9 mouse cellular contexts compared by ENCODE assay signal in genomic region chr19:53424629-53425028, GRCm38 (mm10). TPM values are rescaled to one million over a fixed set of nuclear protein-coding genes. Genes with fewer than 3 reads are reported as not detected.
A peak's percentile ranks its signal among the peaks of the same experiment; 100 is the strongest.
DNase-seq lines count a peak whose midpoint lies in the region; ATAC-seq and TF ChIP-seq lines count a peak whose summit lies in the region.
"Had no signal": no experiment of that assay in that cellular context is flagged by ENCODE, and none has a peak within 500 bp of the region (broad histone marks: within the 10 kb centered on the region; RNA-seq: fewer than 3 reads in every experiment).

No protein-coding gene starts in this region.

- peaks cover 35% of the 10 kb centered on the region for H3K4me1 ChIP-seq in liver, embryonic 15.5 days (replicated peaks)
- H3K4me1 ChIP-seq in hindbrain, postnatal 0 days (ENCODE audit: insufficient read depth, low read length), result peaks cover 8% of the 10 kb centered on the region

- H3K36me3 ChIP-seq in liver, embryonic 15.5 days (replicated peaks), result no peaks in the 10 kb centered on the region
- no peaks in the 10 kb centered on the region for H3K36me3 ChIP-seq in hindbrain, postnatal 0 days (ENCODE audit: insufficient read depth, low read length)

- no peaks in the 10 kb centered on the region for H3K9me3 ChIP-seq in liver, embryonic 15.5 days (replicated peaks)
- no peaks in the 10 kb centered on the region for H3K9me3 ChIP-seq in hindbrain, postnatal 0 days (ENCODE audit: low read length)

- H3K4me2 ChIP-seq in liver, embryonic 15.5 days, result peak overlapping the region; percentile 48
- no peak overlapping the region for H3K4me2 ChIP-seq in hindbrain, postnatal 0 days (ENCODE audit: low read depth, low read length)

- WGBS in liver, embryonic 15.5 days (ENCODE audit: insufficient replicate concordance), result 14% methylated on average over 18 of the region's 18 CpGs
- 66% methylated on average over 18 of the region's 18 CpGs for WGBS in hindbrain, postnatal 0 days

- ATAC-seq in liver, embryonic 15.5 days (ENCODE audit: insufficient read depth), result no peak
- no peak for ATAC-seq in hindbrain, postnatal 0 days

- peak; percentile 53 for DNase-seq in gastrocnemius, adult 2 months
- no peak for DNase-seq in gastrocnemius, postnatal 14 days
- peak; percentile 98 for DNase-seq in induced T-regulatory cell, adult 2 months (ENCODE audit: low read depth)
- peak; percentile 50 to 84 for DNase-seq in spleen, postnatal 10 days (ENCODE audit: low spot score in 2 of 2)
- DNase-seq in urinary bladder, postnatal 10 days (ENCODE audit: low spot score), result no peak
- no peak for DNase-seq in ovary, postnatal 36 days (ENCODE audit: low spot score)
- no peak for DNase-seq in hindbrain, postnatal 0 days (ENCODE audit: low spot score)

- H3K27me3 ChIP-seq in liver, embryonic 15.5 days, result peaks cover 40% of the 10 kb centered on the region
- no peaks in the 10 kb centered on the region for H3K27me3 ChIP-seq in hindbrain, postnatal 0 days (ENCODE audit: insufficient read depth, low read length)

- intact Hi-C loops in gastrocnemius, adult 2 months (cut with DNase I), result no loop called here
- intact Hi-C loops in gastrocnemius, postnatal 14 days (cut with DNase I; ENCODE audit: low total_unique reads), result no loop called here

- TF ChIP-seq CTCF in gastrocnemius, adult 2 months (IDR thresholded peaks at IDR 0.05), result no peak
- no peak for TF ChIP-seq CTCF in hindbrain, postnatal 0 days (IDR thresholded peaks at IDR 0.05; ENCODE audit: low read depth)

- peak overlapping the region; percentile 46; the same call in 1 of the 2 replicates for H3K27ac ChIP-seq in gastrocnemius, adult 2 months
- H3K27ac ChIP-seq in liver, embryonic 15.5 days (replicated peaks), result 0 out of 2 replicates have a peak overlapping the region, but pooled peaks have one; percentile 14
- no peak overlapping the region for H3K27ac ChIP-seq in hindbrain, postnatal 0 days

- no peak overlapping the region for H3K9ac ChIP-seq in liver, embryonic 15.5 days
- no peak overlapping the region for H3K9ac ChIP-seq in hindbrain, postnatal 0 days (replicated peaks; ENCODE audit: low read length)

- peak overlapping the region; percentile 46 for H3K4me3 ChIP-seq in gastrocnemius, adult 2 months
- H3K4me3 ChIP-seq in liver, embryonic 15.5 days (replicated peaks), result no peak overlapping the region
- no peak overlapping the region for H3K4me3 ChIP-seq in hindbrain, postnatal 0 days (ENCODE audit: low read length)

RNA-seq across cellular contexts. Expression of gene Smndc1, which starts 34.3 kb away (rescaled TPM):
- 10 to 100 TPM; 28.1 to 30.7 TPM for total RNA-seq in gastrocnemius, adult 2 months (2021)
- 10 to 100 TPM; 24.3 to 26.6 TPM for total RNA-seq in gastrocnemius, postnatal 14 days (2021)
- 15.7 and 16.8 TPM in 2 replicates for polyA plus RNA-seq in liver, embryonic 15.5 days (2015; fragmentation: Nextera tagmentation; extraction: Ambion mirVana)
- 9.7 and 14.7 TPM in 2 replicates for total RNA-seq in hindbrain, postnatal 0 days (2014; rRNA removed)
- polyA plus RNA-seq in hindbrain, postnatal 0 days (2015; fragmentation: Nextera tagmentation; extraction: Ambion mirVana), result 34.4 and 35.3 TPM in 2 replicates

RNA-seq across cellular contexts. Expression of gene Gm10197, which starts 53.1 kb away (rescaled TPM):
- total RNA-seq in gastrocnemius, adult 2 months (2021), result not detected
- total RNA-seq in gastrocnemius, postnatal 14 days (2021), result not detected
- not detected in 2 replicates for polyA plus RNA-seq in liver, embryonic 15.5 days (2015; fragmentation: Nextera tagmentation; extraction: Ambion mirVana)
- not detected in 2 replicates for total RNA-seq in hindbrain, postnatal 0 days (2014; rRNA removed)
- polyA plus RNA-seq in hindbrain, postnatal 0 days (2015; fragmentation: Nextera tagmentation; extraction: Ambion mirVana), result not detected in 2 replicates
- polyA plus RNA-seq: large intestine, adult 2 months had no signal

Comparison
In these comparisons a context has a peak if more than half of its experiments do, and no peak if none do; other contexts are left out.
1. DNase-seq: peak in gastrocnemius, adult 2 months (single experiment), induced T-regulatory cell, adult 2 months (single experiment) and spleen, postnatal 10 days (2 of 2); none in gastrocnemius, postnatal 14 days (single experiment), urinary bladder, postnatal 10 days (single experiment), ovary, postnatal 36 days (single experiment) and hindbrain, postnatal 0 days (single experiment).